In genomic region chr6:147773904-147774303, GRCm38 (mm10) we compare ENCODE assay signal across 22 mouse cellular contexts.
"Had no signal": no experiment of that assay in that cellular context is flagged by ENCODE, and none has a peak within 500 bp of the region (broad histone marks: within the 10 kb centered on the region; RNA-seq: fewer than 3 reads in every experiment).

No protein-coding gene starts in this region.

- H3K9me3 ChIP-seq: heart, embryonic 12.5 days; hindbrain, embryonic 13.5 days; hindbrain, embryonic 15.5 days; limb, embryonic 10.5 days; limb, embryonic 12.5 days; liver, embryonic 13.5 days had no signal

- DNase-seq: gastrocnemius, postnatal 14 days; gastrocnemius, postnatal 36 days; heart, postnatal 10 days; heart, postnatal 36 days; kidney, adult 11 months; kidney, adult 2 months; kidney, adult 9 months; kidney, postnatal 10 days; kidney, postnatal 25 days; kidney, postnatal 4 days; liver; liver, embryonic 13.5 days had no signal

- H3K36me3 ChIP-seq: heart, embryonic 12.5 days; hindbrain, embryonic 13.5 days; hindbrain, embryonic 15.5 days; limb, embryonic 10.5 days; limb, embryonic 12.5 days; liver, embryonic 13.5 days had no signal

- H3K27me3 ChIP-seq: heart, embryonic 12.5 days; hindbrain, embryonic 13.5 days; hindbrain, embryonic 15.5 days; limb, embryonic 12.5 days; liver, embryonic 13.5 days had no signal

- ATAC-seq: hindbrain, postnatal 0 days; intestine, embryonic 16.5 days had no signal

- H3K27ac ChIP-seq: hindbrain, embryonic 13.5 days; hindbrain, embryonic 15.5 days; hindbrain, postnatal 0 days; layer of hippocampus, adult 2 months; left cerebral cortex, adult 2 months; limb, embryonic 10.5 days; limb, embryonic 12.5 days; liver, embryonic 13.5 days had no signal

- H3K4me1 ChIP-seq: hindbrain, embryonic 13.5 days; hindbrain, embryonic 15.5 days; limb, embryonic 10.5 days; limb, embryonic 12.5 days; liver, embryonic 13.5 days had no signal

- H3K4me2 ChIP-seq: heart, embryonic 12.5 days; hindbrain, embryonic 13.5 days; hindbrain, embryonic 15.5 days; limb, embryonic 12.5 days; liver, embryonic 11.5 days; liver, embryonic 13.5 days had no signal

- H3K9ac ChIP-seq: heart, embryonic 12.5 days; hindbrain, embryonic 13.5 days; hindbrain, embryonic 15.5 days; limb, embryonic 12.5 days; liver, embryonic 13.5 days had no signal

- H3K4me3 ChIP-seq: heart, embryonic 12.5 days; hindbrain, embryonic 13.5 days; hindbrain, embryonic 15.5 days; layer of hippocampus, adult 2 months; left cerebral cortex, adult 2 months; limb, embryonic 10.5 days; limb, embryonic 12.5 days; liver, embryonic 13.5 days had no signal
